Mouse (Mus musculus) liver (tissue): ENCODE results near the gene Evpl.
A peak's percentile ranks its signal among the peaks of the same experiment; 100 is the strongest.

Experiments used
- DNase-seq: peaks from one replicate; pipeline ENCODE4 v3.0.0-alpha.2; 2020; ENCODE audit warnings: mixed read lengths

The Evpl gene

DNA sequence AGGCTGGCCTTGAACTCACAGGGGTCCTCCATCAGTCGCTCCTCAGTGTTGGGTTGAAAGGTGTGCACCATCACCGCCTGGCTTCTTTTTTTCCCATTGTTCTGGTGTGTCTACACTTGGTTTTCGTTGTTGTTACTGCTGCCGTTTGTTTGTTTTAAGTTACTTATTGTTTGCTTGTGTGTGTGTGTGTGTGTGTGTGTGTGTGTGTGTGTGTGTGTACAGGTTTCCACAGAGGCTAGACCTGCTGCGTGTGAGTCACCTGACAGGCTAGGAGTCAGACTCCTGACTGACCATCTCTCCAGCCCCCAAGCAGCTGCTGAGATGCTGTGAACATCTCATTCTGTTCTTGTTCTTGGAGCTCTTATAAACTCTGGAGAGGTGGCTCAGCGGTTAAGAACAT, 25.0 kb downstream of the Evpl start:
- DNase-seq, result no peak

DNA sequence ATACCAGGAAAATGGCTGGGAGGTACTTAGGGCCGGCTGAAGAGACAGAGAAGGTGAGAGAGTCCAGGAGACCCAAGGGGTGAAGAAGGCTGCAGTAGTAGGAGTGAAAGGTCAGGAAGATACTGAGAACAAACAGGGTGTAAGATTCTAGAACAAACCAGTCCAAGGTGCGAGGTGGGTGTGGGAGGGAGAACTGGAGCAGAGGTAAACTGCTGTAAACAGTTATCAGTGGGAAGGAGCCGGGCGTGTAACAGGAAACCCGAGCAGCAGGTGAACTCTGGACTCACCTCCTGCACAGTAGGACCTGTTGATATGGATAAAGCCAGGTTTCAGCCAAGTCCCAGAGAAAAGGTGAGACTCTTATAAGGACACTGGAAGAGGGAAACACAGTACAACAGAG, 27.2 kb downstream of the Evpl start:
- no peak for DNase-seq

DNA sequence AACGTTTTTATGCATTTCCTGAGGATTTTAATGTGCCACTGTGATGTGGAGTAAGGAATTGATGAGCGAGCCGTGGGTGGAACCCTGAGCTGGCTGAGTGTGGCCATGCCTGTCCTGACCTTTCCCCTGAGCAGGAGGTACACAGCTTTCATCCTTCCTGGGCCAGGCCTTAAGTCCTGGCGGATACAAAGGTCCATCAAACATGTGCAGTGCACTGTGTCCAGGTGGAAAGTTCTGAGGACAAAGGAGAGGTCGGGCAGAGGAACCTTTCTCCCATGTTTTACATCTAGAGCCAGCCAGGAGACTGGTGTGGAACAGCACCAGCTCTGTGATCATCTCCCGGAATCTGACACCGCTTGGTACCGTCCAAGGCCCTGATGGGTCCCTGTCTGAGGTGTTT, 28.6 kb downstream of the Evpl start:
- DNase-seq, result no peak

DNA sequence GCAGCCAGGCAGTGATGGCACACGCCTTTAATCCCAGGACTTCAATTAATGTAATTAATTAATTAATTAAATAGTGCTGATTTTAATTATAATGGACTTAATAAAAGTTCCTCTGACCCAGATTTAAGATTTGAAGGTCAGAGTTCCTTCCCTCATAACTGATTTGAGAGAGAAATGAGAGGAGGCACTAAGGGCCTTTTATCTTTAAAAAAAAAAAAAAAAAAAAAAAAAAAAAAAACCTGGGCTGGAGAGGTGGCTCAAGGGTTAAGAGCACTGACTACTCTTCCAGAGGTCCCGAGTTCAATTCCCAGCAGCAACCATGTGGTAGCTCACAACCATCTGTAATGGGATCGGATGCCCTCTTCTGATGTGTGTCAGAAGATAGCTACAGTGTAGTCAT, 29.2 kb downstream of the Evpl start:
- DNase-seq, result no peak

DNA sequence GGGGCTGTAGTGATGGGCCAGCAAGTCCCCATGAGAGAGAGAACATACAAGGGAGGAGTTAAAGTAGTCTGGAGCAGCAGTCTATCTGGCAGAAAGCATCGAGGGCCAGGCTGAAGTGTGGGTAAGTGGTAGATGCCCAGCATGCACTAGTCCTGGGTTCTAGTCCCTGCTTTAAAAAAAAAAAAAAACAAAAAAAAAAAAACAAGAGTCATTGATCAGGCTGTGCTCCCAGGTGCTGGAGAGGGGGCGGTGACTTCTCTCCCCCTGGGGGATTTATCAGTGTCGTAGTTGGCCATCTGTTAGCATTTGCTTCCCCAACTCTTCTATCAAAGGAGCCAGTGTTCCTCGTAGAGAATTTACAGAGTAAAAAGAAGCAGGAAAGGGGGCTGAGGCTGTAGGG, 31.2 kb downstream of the Evpl start:
- no peak for DNase-seq

DNA sequence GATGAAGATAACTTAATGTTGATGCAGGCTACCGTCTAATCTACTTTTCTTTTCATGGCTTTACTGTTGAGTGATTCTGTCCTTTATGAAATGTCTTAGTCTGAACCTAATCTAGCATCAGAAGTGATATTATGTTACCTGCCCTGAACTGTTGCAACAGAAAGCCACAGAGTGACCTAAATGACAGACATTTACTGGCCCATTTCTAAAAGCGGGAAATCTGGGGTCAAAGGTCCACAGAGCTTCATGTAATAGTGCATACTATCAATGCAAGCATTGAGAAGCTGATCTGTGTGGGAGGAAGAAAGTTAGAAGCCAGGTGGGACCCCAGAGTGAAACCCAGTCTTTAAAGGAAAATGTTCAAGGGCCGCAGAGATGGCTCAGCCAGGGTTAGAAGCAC, 34.7 kb downstream of the Evpl start:
- DNase-seq, result no peak

DNA sequence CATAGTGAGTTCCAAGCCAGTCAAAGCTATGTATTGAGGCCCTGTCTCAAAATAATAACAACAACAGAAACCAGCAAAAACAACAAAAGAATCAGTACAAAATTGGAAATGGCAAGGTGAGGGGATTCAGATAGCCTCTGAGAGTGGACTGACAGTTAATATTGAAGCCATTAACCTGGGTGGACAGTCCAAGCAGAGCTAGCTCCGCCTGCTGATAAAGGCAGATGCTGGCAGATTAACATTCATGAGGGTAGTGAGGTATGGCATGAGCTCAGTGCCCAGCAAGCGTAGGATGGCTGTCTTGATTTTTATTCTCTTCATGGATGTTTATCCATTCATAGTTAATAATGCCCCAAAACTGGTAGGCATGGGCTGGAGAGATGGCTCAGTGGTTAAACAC, 36.7 kb downstream of the Evpl start:
- no peak for DNase-seq

DNA sequence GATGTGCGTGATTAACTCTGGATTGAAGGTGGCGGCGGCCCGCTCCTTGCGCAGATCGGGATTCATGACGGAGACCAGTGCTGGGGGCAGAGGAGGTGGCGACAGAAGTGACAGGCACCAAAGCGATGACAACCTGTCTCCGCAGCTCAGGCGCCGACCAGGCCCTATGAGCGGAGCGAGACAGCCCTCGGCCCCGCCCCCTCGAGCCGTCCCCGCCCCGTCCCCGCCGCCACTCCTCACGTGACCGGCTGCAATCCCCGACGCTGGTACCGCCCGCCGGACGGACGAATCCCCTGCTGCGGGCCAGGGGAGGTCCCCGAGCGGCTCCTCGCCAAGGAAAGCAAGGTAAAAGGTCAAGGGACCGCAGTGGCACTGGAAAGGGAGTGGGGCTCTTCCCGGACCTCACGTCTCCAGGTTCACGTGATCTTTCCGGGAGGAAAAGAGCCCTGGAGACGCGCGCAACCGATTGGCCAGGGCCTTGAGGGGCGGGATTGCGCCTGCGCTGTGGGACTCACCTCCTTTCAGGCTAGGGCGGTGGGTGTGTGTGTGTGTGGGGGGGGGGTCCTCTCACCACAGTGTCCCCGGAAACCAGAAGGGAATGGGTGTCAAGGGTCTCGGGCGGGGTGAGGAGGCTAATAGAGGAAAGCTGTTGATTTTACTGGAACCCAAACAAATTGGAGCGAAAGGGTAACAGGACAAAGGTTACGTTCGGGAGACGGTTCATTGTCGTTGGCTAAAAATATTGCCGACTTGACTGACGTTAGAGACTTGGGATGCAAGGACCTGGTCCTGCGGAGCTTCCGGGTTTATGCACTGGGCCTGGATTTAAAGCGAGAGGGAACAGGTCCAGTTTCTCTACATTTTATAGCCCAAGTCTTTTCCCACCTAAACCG, 39.0 kb downstream of the Evpl start, which contains the start of the genes Ten1 and Acox1:
Ten1 (plus strand) TSS at position 217 of the 893 bp plus-strand sequence.
Acox1 (minus strand) TSS at position 407 of the 893 bp plus-strand sequence.
- DNase-seq, result peak; percentile 96

DNA sequence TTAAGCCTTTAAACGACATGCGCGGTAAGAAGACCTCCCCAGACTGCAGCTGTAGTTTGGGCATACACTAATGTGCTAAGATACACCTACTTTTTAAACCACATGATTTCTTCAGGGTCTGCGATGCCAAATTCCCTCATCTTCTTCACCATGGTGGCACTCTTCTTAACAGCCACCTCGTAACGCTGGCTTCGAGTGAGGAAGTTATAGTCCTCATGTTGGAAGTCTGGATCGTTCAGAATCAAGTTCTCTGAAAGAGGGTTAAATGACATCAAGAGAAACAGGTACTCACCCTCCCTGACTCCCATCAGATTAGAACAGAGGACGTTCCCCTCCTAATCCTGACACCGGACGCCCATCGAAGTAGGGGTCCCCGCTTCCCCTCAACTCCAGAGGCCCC, 39.7 kb downstream of the Evpl start:
- DNase-seq, result no peak

DNA sequence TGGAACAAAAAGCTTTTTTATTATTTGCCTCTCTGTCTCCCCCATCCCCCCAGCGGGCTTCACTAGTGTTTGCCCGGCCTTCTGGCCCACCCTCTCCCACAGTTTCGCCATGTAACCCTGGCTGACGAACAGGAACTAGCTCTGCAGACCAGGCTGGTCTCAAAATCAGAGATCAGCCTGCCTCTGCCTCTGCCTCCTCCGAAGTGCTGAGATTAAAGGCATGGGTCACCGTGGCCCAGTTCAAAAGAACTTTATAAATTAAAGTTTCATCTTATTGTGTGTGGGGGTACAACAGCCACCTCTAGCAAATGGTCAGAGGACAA, 40.3 kb downstream of the Evpl start:
- DNase-seq, result no peak

DNA sequence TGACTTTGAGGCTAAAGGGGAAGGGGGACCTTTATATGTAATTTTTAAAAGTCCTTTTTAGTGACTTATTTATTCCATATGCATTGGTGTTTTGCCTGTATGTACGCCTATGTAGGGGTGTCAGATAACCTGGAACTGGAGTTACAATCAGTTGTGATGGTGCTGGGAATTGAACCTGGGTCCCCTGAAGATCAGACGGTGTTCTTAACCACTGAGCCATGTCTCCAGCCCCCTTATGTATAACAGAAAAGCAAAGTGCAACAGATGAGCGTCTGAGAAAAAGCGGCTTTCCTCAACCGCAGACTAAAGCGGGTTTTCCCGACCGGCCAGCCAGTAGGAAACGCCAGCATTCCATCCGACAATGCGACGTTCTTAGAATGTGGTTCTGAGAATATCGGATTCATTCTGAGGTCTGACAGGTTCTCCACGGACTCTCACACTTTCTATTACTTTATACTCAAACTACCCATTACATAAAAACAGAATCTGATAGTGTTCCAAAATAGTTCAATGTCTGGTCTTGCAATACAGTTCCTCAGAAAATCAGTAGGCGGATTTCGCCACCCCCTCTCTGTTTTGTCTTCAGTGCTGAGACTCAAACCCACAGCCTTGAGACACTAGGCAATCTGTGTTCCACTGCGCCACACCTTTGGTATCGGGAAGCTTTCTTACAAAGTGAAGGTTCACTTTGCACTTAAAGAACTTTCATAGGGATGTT, 40.9 kb downstream of the Evpl start:
- no peak for DNase-seq

DNA sequence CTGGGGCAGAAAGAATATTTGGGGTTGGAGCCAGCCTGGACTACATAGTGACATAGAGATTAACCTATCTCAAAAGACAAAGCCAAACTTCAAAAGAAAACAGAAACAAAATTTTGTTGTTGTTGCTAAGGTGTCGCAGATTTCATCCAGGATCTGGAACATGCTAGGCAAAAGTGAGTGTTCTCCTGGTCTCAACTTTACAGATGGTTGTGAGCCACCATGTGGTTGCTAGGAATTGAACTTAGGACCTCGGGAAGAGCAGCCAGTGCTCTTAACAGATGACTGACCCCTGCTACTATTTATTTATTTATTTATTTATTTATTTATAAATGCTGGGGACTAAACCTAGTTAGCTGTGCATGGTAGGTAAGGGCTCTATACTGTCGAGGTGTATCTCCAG, 41.5 kb downstream of the Evpl start:
- DNase-seq, result no peak

DNA sequence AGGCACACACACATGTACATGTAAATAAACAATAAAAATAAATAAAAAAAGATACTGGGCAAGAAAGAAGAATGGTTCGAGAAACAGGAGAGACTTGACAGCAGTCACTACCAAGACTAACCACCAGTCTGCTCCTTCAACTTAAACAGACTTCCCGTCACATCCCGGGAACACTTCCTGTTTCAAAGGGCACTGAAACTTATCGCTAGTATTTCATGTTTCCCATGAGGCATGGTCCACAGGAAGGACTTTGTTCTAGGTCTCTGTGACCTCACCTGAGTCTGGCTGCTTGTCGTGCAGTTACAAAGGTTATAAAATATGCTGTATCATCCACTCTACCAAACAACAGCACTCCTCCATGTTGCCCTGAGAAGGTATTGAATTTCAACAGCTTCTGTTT, 42.6 kb downstream of the Evpl start:
- DNase-seq, result no peak

DNA sequence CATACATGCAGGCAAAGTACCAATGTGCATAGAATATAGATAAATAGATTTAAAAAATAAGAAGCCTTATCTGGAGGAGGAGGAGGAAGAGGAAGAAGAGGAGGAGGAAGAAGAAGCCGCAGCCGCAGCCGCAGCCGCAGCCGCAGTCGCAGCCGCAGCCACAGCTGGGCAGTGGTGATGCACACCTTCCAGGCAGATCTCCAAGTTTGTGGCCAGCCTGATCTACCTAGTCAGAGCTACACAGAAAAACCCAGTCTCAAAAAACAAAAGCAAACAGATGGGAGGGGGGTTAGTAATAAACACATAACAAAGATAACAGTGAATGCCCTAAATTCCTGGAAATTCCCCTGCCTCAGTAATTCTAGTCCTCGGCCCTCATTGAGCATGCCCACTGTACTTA, 43.3 kb downstream of the Evpl start:
- DNase-seq, result no peak

DNA sequence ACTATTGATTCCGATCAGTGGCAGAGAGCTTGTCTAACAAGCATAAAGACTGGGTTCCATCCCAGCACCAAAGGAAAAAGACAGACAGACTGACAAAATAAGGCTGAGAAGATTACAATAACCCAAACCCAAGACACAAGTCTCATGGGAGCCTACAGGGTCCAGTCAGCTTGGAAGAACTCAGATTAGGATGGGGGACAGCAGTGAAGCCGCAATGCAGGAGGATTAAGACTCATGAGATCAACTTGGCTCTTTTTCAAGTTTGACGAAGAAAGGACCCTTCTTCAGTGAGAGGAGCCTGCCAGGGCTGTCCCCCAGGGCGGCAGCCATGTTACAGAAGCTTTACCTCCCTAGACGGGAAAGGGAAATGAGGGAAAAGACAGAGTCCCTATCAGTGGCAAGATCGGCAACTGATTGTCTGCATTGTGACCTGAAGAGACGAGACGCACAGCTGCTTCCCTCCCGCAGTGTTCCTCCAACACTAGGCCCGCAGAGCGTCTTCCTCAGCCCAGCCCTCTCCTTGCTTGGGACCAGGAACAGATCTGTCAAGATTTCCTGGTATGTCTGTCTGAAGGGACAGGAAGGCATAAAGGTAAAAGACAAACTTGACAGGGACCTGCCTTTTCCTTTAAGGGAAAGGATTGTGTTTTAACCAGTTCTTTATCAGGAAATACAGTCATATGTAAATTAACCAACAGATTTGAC, 50.5 kb downstream of the Evpl start:
- DNase-seq, result no peak

DNA sequence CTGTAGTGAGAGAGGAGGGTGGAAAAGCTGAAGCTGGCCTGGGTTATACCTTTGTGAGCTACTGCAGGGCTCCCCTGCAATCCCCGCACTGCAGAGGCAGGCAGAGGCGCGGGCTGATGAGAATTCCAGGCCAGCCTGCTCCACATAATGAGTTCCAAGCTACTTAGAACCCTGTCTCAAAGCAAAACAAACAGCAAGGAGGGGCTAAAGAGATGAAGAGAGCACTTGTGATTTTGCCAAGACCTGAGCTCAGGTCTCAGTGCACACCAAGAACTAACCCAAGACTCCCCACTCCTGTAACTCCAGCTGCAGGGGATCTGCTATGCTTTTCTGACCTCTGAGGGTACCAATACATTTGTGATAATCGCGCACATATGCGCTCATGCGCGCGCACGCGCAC, 51.5 kb downstream of the Evpl start:
- no peak for DNase-seq

DNA sequence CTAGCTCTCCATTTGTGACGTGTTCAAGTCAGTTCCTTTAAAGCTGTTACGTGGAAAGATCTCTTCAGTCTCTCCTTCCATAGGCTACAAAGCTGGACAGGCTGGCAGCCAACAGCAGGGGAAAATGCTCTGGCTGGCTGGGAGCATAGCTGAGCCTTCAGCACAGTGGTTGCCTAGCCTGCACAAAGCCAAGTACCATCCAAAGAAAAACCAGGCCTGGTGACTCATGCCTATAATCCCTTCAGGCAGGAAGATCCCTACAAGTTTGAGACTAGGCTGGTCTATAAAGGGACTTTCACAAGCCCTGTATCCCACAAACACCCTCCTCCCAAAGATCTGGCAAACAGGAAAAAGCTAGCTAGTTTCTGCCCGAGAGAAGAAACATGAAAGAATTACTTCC, 52.0 kb downstream of the Evpl start:
- DNase-seq, result no peak

DNA sequence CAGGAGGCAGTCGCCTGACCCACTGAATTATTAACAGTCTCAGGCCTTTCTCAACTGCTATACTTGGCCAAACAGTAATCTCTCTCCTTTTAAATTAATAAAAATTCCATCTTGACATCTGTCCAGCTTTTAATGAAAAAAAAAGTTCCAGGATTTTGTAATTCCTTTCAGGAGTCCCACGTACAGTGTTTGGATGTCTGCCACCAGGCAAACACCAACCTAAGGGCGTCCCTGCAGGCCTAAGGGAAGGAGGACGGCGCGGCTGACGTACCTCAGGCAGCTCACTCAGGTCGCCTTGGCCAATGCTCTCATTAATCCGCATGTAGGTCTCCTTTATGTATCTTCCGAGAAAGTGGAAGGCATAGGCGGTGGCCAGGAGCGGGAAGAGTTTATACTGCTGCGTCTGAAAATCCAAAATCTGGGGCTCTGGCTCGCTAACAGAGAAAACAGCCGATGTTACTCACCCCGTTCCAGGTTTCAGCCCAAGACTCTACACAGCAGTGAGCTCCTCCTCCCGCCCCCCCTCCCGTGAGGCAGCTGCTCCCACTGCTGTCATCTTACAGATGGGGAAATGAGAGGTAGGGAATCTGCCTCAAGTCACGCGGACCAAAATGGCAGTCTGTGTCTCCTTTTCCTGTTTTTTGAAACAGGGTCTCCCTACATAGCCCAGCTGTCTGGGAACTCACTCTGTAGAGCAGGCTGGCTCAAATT, 59.3 kb downstream of the Evpl start:
- no peak for DNase-seq

DNA sequence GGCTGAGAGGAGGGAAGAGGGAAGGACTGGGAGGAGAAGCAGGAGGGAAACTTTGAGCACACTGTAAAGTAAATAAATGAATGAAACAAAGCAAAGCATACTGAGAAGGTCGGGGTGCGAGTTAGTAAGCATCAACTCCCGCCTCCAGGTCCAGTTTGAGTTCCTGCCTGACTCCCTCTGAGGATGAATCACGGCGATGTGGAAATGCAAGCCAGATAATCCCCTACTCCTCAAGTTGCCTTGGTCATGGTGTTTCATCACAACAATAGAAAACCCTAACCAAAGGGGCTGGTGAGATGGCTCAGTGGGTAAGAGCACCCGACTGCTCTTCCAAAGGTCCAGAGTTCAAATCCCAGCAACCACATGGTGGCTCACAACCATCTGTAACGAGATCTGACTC, 61.9 kb downstream of the Evpl start:
- no peak for DNase-seq

DNA sequence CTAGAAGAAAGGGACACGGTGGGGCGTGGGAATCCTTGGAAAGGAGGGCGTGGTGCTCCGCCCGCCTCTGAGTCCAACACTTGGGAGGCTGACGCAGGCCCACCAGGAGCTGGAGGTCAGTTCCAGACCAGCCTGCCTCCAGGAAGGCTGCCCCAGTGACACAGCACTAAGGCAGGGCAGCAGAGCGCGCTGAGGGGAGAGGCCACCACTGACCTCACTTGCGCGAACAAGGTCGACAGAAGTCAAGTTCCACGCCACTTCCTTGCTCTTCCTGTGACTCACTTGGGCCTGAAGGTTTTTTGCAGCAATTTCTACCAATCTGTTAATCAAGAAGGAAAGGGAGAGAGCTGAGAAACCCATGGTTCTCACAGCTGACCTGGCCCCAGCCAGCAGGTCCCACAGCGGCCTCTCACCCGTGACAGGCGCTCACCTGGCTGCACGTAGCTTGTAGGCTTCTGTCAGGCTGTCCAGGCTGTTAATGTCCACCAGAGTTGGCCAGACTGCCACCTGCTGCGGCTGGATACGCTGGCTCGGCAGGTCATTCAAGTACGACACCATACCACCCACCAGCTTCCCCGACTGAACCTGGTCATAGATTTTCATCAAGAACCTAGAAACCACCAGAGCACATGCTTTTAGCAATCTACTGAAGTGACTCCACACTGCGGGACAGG, 63.0 kb downstream of the Evpl start:
- no peak for DNase-seq

DNA sequence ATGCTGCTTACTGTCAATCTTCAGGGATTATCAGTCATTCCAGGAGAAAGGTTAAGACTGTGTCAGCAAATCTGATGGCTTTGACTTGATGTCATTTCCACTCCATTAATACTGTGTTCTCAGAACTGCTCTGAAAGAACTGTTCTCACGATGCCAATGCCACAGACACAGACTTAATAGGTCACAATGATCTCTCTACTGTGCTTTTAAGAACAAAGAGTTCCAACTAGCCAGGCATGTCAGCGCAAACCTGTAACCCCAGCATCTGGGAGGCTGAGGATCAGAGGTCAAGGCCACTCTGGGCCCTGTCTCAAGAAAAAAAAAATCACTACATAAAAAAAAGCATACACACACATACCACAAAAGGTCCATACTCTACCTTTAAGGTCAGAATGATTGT, 65.9 kb downstream of the Evpl start:
- DNase-seq, result no peak
